Mouse (Mus musculus) layer of hippocampus, adult 8-10 months (tissue): ENCODE measurements at regions not wholly inside any gene's neighbourhood (a gene's known extent, or its start where the extent isn't known, plus 50 kb on each side); places are given as distances from the start of the nearest gene placed in this dataset.

Source experiments
- DNase-seq, 2 experiments: peaks; one replicate each; pipeline ENCODE4 v3.0.0; 2022; ENCODE audit warnings: low spot score in 2 of 2

GRCm38 (mm10) chrX:40174058-40174457, 310.7 kb upstream of the Cypt14 start:
- no peak for DNase-seq

- peak in 1 of 2 experiments; percentile 2 for DNase-seq
Observed at GRCm38 (mm10) chrX:40130382-40130781, 267.0 kb upstream of the Cypt14 start.
